Mouse (Mus musculus) c-Kit-positive CD71-positive TER-119-positive erythroid progenitor cells, embryonic 14.5 days (primary cell): ENCODE results near the gene Evpl.

Experiments
- DNase-seq: peaks from one replicate; pipeline ENCODE4 v3.0.0-alpha.2; 2013; ENCODE audit warnings: low spot score

The Evpl gene

DNA sequence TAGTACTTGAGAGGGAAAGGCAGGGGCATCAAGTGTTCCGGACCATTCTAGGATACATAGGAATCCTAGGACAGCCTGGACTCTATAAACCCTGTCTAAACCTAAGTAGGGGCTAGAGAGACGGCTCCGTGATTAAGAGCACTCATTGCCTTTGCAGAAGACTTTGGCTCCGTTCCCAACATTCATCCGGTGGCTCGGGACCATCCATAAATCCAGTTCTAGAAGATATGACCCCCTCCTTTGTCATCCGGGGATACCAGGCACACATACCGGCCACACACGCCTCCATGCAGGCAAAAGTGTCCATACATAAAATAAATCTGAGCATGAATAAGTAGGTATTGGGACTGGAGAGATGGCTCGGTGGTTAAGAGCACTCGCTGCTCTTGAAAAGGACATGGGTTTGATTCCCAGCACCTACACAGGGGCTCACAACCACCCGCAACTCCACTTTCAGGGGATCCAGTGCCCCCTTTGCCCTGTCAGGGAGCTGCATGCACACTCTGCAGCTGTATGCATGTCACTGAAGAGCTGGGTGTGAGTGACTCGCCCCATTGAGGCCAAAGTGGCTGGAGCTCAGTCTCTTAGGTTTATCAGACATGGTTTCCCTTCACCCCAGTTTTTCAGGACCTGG is 23.9 kb downstream of the Evpl start:
- DNase-seq, result no peak

- no peak for DNase-seq
Observed at GRCm38 (mm10) chr11:116212847-116213246, 25.0 kb downstream of the Evpl start.

- DNase-seq, result no peak
Observed at GRCm38 (mm10) chr11:116210696-116211095, 27.2 kb downstream of the Evpl start.

GRCm38 (mm10) chr11:116209257-116209656 is 28.6 kb downstream of the Evpl start:
- DNase-seq, result no peak

DNA sequence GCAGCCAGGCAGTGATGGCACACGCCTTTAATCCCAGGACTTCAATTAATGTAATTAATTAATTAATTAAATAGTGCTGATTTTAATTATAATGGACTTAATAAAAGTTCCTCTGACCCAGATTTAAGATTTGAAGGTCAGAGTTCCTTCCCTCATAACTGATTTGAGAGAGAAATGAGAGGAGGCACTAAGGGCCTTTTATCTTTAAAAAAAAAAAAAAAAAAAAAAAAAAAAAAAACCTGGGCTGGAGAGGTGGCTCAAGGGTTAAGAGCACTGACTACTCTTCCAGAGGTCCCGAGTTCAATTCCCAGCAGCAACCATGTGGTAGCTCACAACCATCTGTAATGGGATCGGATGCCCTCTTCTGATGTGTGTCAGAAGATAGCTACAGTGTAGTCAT is 29.2 kb downstream of the Evpl start:
- DNase-seq, result no peak

DNA sequence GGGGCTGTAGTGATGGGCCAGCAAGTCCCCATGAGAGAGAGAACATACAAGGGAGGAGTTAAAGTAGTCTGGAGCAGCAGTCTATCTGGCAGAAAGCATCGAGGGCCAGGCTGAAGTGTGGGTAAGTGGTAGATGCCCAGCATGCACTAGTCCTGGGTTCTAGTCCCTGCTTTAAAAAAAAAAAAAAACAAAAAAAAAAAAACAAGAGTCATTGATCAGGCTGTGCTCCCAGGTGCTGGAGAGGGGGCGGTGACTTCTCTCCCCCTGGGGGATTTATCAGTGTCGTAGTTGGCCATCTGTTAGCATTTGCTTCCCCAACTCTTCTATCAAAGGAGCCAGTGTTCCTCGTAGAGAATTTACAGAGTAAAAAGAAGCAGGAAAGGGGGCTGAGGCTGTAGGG is 31.2 kb downstream of the Evpl start:
- DNase-seq, result no peak

DNA sequence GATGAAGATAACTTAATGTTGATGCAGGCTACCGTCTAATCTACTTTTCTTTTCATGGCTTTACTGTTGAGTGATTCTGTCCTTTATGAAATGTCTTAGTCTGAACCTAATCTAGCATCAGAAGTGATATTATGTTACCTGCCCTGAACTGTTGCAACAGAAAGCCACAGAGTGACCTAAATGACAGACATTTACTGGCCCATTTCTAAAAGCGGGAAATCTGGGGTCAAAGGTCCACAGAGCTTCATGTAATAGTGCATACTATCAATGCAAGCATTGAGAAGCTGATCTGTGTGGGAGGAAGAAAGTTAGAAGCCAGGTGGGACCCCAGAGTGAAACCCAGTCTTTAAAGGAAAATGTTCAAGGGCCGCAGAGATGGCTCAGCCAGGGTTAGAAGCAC is 34.7 kb downstream of the Evpl start:
- no peak for DNase-seq

DNA sequence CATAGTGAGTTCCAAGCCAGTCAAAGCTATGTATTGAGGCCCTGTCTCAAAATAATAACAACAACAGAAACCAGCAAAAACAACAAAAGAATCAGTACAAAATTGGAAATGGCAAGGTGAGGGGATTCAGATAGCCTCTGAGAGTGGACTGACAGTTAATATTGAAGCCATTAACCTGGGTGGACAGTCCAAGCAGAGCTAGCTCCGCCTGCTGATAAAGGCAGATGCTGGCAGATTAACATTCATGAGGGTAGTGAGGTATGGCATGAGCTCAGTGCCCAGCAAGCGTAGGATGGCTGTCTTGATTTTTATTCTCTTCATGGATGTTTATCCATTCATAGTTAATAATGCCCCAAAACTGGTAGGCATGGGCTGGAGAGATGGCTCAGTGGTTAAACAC is 36.7 kb downstream of the Evpl start:
- no peak for DNase-seq

DNA sequence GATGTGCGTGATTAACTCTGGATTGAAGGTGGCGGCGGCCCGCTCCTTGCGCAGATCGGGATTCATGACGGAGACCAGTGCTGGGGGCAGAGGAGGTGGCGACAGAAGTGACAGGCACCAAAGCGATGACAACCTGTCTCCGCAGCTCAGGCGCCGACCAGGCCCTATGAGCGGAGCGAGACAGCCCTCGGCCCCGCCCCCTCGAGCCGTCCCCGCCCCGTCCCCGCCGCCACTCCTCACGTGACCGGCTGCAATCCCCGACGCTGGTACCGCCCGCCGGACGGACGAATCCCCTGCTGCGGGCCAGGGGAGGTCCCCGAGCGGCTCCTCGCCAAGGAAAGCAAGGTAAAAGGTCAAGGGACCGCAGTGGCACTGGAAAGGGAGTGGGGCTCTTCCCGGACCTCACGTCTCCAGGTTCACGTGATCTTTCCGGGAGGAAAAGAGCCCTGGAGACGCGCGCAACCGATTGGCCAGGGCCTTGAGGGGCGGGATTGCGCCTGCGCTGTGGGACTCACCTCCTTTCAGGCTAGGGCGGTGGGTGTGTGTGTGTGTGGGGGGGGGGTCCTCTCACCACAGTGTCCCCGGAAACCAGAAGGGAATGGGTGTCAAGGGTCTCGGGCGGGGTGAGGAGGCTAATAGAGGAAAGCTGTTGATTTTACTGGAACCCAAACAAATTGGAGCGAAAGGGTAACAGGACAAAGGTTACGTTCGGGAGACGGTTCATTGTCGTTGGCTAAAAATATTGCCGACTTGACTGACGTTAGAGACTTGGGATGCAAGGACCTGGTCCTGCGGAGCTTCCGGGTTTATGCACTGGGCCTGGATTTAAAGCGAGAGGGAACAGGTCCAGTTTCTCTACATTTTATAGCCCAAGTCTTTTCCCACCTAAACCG is 39.0 kb downstream of the Evpl start, which contains the start of the genes Ten1 and Acox1:
Gene Ten1 (plus strand): TSS at position 217 of the 893 bp plus-strand sequence.
Gene Acox1 (minus strand): TSS at position 407 of the 893 bp plus-strand sequence.
- DNase-seq, result peak; percentile 91

GRCm38 (mm10) chr11:116198132-116198531 is 39.7 kb downstream of the Evpl start:
- peak; percentile 23 for DNase-seq

- no peak for DNase-seq
Observed at GRCm38 (mm10) chr11:116197584-116197906, 40.3 kb downstream of the Evpl start.

DNA sequence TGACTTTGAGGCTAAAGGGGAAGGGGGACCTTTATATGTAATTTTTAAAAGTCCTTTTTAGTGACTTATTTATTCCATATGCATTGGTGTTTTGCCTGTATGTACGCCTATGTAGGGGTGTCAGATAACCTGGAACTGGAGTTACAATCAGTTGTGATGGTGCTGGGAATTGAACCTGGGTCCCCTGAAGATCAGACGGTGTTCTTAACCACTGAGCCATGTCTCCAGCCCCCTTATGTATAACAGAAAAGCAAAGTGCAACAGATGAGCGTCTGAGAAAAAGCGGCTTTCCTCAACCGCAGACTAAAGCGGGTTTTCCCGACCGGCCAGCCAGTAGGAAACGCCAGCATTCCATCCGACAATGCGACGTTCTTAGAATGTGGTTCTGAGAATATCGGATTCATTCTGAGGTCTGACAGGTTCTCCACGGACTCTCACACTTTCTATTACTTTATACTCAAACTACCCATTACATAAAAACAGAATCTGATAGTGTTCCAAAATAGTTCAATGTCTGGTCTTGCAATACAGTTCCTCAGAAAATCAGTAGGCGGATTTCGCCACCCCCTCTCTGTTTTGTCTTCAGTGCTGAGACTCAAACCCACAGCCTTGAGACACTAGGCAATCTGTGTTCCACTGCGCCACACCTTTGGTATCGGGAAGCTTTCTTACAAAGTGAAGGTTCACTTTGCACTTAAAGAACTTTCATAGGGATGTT is 40.9 kb downstream of the Evpl start:
- DNase-seq, result no peak

DNA sequence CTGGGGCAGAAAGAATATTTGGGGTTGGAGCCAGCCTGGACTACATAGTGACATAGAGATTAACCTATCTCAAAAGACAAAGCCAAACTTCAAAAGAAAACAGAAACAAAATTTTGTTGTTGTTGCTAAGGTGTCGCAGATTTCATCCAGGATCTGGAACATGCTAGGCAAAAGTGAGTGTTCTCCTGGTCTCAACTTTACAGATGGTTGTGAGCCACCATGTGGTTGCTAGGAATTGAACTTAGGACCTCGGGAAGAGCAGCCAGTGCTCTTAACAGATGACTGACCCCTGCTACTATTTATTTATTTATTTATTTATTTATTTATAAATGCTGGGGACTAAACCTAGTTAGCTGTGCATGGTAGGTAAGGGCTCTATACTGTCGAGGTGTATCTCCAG is 41.5 kb downstream of the Evpl start:
- no peak for DNase-seq

- no peak for DNase-seq
Observed at GRCm38 (mm10) chr11:116195252-116195651, 42.6 kb downstream of the Evpl start.

GRCm38 (mm10) chr11:116194619-116195018 is 43.3 kb downstream of the Evpl start:
- no peak for DNase-seq

- DNase-seq, result no peak
Observed at GRCm38 (mm10) chr11:116187226-116187930, 50.5 kb downstream of the Evpl start.

DNA sequence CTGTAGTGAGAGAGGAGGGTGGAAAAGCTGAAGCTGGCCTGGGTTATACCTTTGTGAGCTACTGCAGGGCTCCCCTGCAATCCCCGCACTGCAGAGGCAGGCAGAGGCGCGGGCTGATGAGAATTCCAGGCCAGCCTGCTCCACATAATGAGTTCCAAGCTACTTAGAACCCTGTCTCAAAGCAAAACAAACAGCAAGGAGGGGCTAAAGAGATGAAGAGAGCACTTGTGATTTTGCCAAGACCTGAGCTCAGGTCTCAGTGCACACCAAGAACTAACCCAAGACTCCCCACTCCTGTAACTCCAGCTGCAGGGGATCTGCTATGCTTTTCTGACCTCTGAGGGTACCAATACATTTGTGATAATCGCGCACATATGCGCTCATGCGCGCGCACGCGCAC is 51.5 kb downstream of the Evpl start:
- no peak for DNase-seq

GRCm38 (mm10) chr11:116185836-116186235 is 52.0 kb downstream of the Evpl start:
- no peak for DNase-seq

- DNase-seq, result no peak
Observed at GRCm38 (mm10) chr11:116178411-116179121, 59.3 kb downstream of the Evpl start.

- DNase-seq, result no peak
Observed at GRCm38 (mm10) chr11:116176010-116176409, 61.9 kb downstream of the Evpl start.

GRCm38 (mm10) chr11:116174775-116175448 is 63.0 kb downstream of the Evpl start:
- no peak for DNase-seq
